Mouse (Mus musculus) brain, adult 2 months (tissue): ENCODE results near the gene Unc93a2.
"Not testable (repeated sequence)": the region's sequence is repeated elsewhere in the genome, so short reads cannot be mapped to it uniquely, and the experiment has no call there.

ENCODE experiments used
- DNase-seq: peaks from one replicate; pipeline ENCODE4 v3.0.0; 2011; ENCODE audit warnings: low read depth, low spot score

The Unc93a2 gene

GRCm38 (mm10) chr17:7385364-7385763 lies at the start of gene Unc93a2:
Gene Unc93a2, minus strand, starts transcription at chr17:7385464.
- DNase-seq: not testable (repeated sequence)

GRCm38 (mm10) chr17:7434121-7434520 lies 48.9 kb upstream of the Unc93a2 start:
- DNase-seq: not testable (repeated sequence)

GRCm38 (mm10) chr17:7430210-7430631 lies 45.0 kb upstream of the Unc93a2 start:
- DNase-seq: not testable (repeated sequence)

GRCm38 (mm10) chr17:7420191-7420973 lies 35.1 kb upstream of the Unc93a2 start:
- not testable (repeated sequence) for DNase-seq

- DNase-seq: not testable (repeated sequence)
Observed at GRCm38 (mm10) chr17:7414601-7415310, 29.5 kb upstream of the Unc93a2 start.

GRCm38 (mm10) chr17:7413336-7413735 lies 28.1 kb upstream of the Unc93a2 start:
- not testable (repeated sequence) for DNase-seq

- not testable (repeated sequence) for DNase-seq
Observed at GRCm38 (mm10) chr17:7399770-7400169, 14.5 kb upstream of the Unc93a2 start.

GRCm38 (mm10) chr17:7398198-7398847 lies 13.1 kb upstream of the Unc93a2 start:
- not testable (repeated sequence) for DNase-seq

GRCm38 (mm10) chr17:7397079-7397478 lies 11.8 kb upstream of the Unc93a2 start:
- not testable (repeated sequence) for DNase-seq

GRCm38 (mm10) chr17:7396288-7396687 lies 11.0 kb upstream of the Unc93a2 start:
- not testable (repeated sequence) for DNase-seq

- DNase-seq: not testable (repeated sequence)
Observed at GRCm38 (mm10) chr17:7395671-7396070, 10.4 kb upstream of the Unc93a2 start.

- not testable (repeated sequence) for DNase-seq
Observed at GRCm38 (mm10) chr17:7395116-7395515, 9.9 kb upstream of the Unc93a2 start.

GRCm38 (mm10) chr17:7389898-7390297 lies 4.6 kb upstream of the Unc93a2 start:
- DNase-seq: peak; percentile 9

GRCm38 (mm10) chr17:7388958-7389356 lies 3.7 kb upstream of the Unc93a2 start:
- peak; percentile 4 for DNase-seq

GRCm38 (mm10) chr17:7388341-7388957 lies 3.2 kb upstream of the Unc93a2 start:
- DNase-seq: not testable (repeated sequence)

- not testable (repeated sequence) for DNase-seq
Observed at GRCm38 (mm10) chr17:7386016-7386415, 752 bp upstream of the Unc93a2 start.

GRCm38 (mm10) chr17:7383167-7384143 lies 1.8 kb downstream of the Unc93a2 start:
- DNase-seq: not testable (repeated sequence)

- not testable (repeated sequence) for DNase-seq
Observed at GRCm38 (mm10) chr17:7382711-7383110, 2.6 kb downstream of the Unc93a2 start.

- DNase-seq: not testable (repeated sequence)
Observed at GRCm38 (mm10) chr17:7377907-7378306, 7.4 kb downstream of the Unc93a2 start.

GRCm38 (mm10) chr17:7376951-7377700 lies 8.1 kb downstream of the Unc93a2 start:
- DNase-seq: not testable (repeated sequence)
